Mouse (Mus musculus): ENCODE data around the gene Gtf3c1. TPM values are rescaled to one million over a fixed set of nuclear protein-coding genes. Genes with fewer than 3 reads are reported as not detected.
A peak's percentile ranks its signal among the peaks of the same experiment; 100 is the strongest.

Gtf3c1 gene
- 50.6 and 53.5 TPM in 2 replicates for polyA plus RNA-seq (2016; fragmentation: Nextera tagmentation; extraction: Ambion mirVana)

DNA sequence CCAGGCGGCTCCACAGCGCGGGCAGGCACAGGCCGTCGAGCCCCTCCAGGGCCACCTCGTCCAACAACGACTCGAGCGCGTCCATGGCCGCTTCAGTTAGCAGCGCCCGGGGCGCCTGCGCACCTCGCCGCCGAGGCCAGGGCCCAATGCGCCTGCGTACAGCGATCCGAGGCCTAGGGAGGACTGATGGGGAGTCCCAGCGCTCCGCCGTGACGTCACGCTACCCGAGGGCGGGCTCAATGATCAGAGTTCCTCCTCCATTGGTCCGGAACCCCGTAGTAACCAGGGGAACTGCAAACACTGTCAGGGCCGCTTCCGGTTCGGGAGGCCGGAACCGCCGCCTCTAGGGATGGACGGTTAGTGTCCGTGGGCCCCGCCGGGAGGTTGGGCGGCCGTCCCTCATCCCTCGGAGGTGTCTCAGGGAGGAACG is at the start of gene Gtf3c1, which contains the start of gene D430042O09Rik:
Gene Gtf3c1, minus strand, starts transcription at position 188 of the 430 bp plus-strand sequence.
Gene D430042O09Rik, plus strand, starts transcription at position 296 of the 430 bp plus-strand sequence.
- peak within 1 kb of the TSS; percentile 77 for H3K4me2 ChIP-seq (replicated peaks)
- H3K27ac ChIP-seq (replicated peaks) = peak within 1 kb of the TSS; percentile 89
- H3K27me3 ChIP-seq = no peaks in the 10 kb centered on the region
- peaks cover 22% of the 10 kb centered on the region for H3K36me3 ChIP-seq
- 0% methylated on average over 45 of the region's 45 CpGs for WGBS
- H3K4me1 ChIP-seq = peaks cover 28% of the 10 kb centered on the region
- peak within 1 kb of the TSS; percentile 75 for H3K4me3 ChIP-seq
- peak; percentile 99 for ATAC-seq (ENCODE audit: low FRiP score, low read depth)
- no peaks in the 10 kb centered on the region for H3K9me3 ChIP-seq
- peak within 1 kb of the TSS; percentile 93 for H3K9ac ChIP-seq (replicated peaks)

DNA sequence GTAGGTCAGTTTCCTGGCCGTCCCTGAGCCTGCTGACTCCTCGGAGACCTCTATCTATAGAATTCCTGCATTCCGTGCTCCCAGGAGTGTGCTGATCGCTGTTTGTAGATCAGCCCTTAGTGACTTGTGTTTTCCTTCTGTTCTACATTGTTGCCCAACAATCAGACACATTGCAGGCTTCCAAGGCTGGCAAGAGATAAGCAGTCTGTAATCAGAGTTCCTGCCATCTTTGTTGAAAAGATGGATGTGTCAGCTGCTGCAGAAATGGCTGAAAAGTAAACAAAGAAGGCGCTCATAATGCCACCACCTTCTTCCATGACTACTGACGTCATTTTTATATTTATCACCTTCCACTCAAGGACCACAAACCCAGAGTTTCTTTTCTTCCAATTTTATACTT is 49.2 kb upstream of the Gtf3c1 start:
- Histone ChIP-seq H3K9ac (replicated peaks) (no peak overlapping the region), H3K9me3 (no peaks in the 10 kb centered on the region), H3K4me2 (replicated peaks) (no peak overlapping the region), H3K4me3 (no peak overlapping the region), H3K36me3 (peaks cover 8% of the 10 kb centered on the region; the same call in 1 of the 2 replicates), H3K4me1 (no peaks in the 10 kb centered on the region), H3K27ac (replicated peaks) (no peak overlapping the region), H3K27me3 (no peaks in the 10 kb centered on the region)
- no peak for ATAC-seq (ENCODE audit: low FRiP score, low read depth)
- 84% methylated on average over 6 of the region's 6 CpGs for WGBS

DNA sequence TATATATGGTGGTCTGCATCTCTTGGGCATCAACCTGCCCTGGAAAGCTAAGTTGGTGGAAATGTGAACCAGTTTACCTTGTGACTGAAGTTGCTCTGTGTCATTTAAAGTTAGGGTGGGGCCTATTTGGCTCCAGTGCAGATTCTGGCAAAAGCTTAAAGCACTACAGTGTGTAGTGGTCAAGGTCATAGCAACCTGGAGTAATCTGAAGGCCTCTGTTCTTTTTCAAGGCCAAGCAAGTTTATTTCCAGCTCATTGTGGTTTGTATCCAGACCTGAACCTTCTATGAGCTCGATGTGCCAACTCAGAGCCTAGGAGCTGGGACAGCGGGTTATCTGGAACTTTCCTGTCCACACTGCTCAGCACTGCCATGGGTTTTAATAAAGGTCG is 45.7 kb upstream of the Gtf3c1 start:
- H3K27ac ChIP-seq (replicated peaks) = no peak overlapping the region
- H3K4me2 ChIP-seq (replicated peaks) = no peak overlapping the region
- no peaks in the 10 kb centered on the region for H3K36me3 ChIP-seq
- no peak overlapping the region for H3K9ac ChIP-seq (replicated peaks)
- ATAC-seq (ENCODE audit: low FRiP score, low read depth) = no peak
- H3K4me1 ChIP-seq = no peaks in the 10 kb centered on the region
- 92% methylated on average over 3 of the region's 3 CpGs for WGBS
- H3K27me3 ChIP-seq = no peaks in the 10 kb centered on the region
- no peak overlapping the region for H3K4me3 ChIP-seq
- no peaks in the 10 kb centered on the region for H3K9me3 ChIP-seq

DNA sequence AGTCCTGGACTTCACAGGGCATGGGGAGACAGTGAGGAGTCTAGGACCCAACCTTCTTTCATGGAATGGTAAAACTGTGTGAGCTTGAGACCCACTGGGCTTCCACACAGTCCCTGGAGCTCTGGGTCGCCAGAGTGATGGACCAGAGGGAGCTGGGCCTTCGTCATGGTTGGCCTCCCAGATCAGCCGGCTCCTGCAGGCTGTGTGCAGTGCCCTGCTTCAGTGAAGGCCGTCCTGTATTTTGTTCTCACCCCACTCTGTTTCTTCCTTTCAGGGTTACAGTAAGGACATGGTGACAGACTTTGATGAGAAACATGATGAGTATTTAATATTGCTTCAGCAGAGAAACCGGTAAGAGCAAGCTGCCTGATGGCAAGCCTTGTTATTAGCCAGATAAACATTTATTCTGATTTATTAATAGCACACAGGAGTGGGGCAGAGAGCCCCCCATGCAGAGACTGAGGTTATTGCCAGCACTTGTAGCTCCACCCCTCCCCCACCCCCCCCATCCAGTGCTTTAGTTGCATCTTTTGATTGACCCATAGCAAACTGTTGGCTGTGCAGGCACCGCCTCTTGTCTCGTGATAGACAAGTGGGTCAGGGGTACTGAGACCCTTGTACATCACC is 45.2 kb upstream of the Gtf3c1 start:
- Histone ChIP-seq H3K9me3 (no peaks in the 10 kb centered on the region), H3K9ac (replicated peaks) (no peak overlapping the region), H3K4me3 (no peak overlapping the region), H3K27me3 (no peaks in the 10 kb centered on the region), H3K27ac (replicated peaks) (no peak overlapping the region), H3K4me2 (replicated peaks) (no peak overlapping the region), H3K36me3 (no peaks in the 10 kb centered on the region), H3K4me1 (no peaks in the 10 kb centered on the region)
- no peak for ATAC-seq (ENCODE audit: low FRiP score, low read depth)
- 77% methylated on average over 7 of the region's 7 CpGs for WGBS

DNA sequence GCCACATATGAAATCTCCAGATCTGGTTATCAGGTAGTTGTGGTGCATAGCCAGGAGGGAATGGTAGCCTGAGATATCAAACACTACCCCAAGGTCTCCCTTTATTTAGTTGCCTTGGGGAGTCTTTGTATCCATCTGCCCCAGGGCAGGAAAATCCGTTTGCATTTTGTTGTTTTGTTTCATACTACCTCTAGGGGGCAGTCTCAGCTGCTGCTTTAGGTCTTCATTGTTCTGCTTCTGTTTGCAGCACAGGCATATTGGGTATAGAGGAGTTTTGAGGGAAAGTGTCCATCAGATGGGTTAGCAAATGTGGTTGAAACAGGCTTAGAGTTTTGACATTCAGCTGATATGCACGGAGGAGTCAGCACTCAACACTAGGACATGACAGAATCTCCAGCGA is 40.6 kb upstream of the Gtf3c1 start:
- no peaks in the 10 kb centered on the region for H3K4me1 ChIP-seq
- no peaks in the 10 kb centered on the region for H3K9me3 ChIP-seq
- H3K9ac ChIP-seq (replicated peaks) = no peak overlapping the region
- no peak overlapping the region for H3K4me3 ChIP-seq
- H3K4me2 ChIP-seq (replicated peaks) = no peak overlapping the region
- ATAC-seq (ENCODE audit: low FRiP score, low read depth) = no peak
- H3K27me3 ChIP-seq = no peaks in the 10 kb centered on the region
- no peak overlapping the region for H3K27ac ChIP-seq (replicated peaks)
- no peaks in the 10 kb centered on the region for H3K36me3 ChIP-seq
- WGBS = 51% methylated on average over 3 of the region's 3 CpGs

DNA sequence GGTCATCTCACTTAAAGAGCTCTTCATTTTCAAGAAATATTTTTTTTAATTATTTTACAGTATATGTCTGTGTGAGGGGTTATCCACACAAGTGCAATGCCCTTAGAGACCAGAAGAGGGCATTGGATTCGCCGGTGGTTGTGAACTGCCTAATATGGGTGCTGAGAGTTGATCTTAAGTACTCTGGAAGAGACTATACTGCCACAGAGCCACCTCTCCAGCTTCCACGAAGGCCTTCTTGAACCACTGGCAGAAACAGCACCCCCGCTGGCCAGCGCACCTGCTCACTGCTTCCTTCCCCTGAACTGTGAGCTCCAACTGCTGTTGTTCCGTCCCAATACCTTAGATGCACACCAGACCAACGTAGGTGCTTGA is 39.7 kb upstream of the Gtf3c1 start:
- no peaks in the 10 kb centered on the region for H3K27me3 ChIP-seq
- H3K4me3 ChIP-seq = no peak overlapping the region
- no peaks in the 10 kb centered on the region for H3K9me3 ChIP-seq
- 61% methylated on average over 7 of the region's 7 CpGs for WGBS
- H3K27ac ChIP-seq (replicated peaks) = no peak overlapping the region
- H3K36me3 ChIP-seq = no peaks in the 10 kb centered on the region
- H3K9ac ChIP-seq (replicated peaks) = no peak overlapping the region
- no peak overlapping the region for H3K4me2 ChIP-seq (replicated peaks)
- ATAC-seq (ENCODE audit: low FRiP score, low read depth) = no peak
- no peaks in the 10 kb centered on the region for H3K4me1 ChIP-seq

DNA sequence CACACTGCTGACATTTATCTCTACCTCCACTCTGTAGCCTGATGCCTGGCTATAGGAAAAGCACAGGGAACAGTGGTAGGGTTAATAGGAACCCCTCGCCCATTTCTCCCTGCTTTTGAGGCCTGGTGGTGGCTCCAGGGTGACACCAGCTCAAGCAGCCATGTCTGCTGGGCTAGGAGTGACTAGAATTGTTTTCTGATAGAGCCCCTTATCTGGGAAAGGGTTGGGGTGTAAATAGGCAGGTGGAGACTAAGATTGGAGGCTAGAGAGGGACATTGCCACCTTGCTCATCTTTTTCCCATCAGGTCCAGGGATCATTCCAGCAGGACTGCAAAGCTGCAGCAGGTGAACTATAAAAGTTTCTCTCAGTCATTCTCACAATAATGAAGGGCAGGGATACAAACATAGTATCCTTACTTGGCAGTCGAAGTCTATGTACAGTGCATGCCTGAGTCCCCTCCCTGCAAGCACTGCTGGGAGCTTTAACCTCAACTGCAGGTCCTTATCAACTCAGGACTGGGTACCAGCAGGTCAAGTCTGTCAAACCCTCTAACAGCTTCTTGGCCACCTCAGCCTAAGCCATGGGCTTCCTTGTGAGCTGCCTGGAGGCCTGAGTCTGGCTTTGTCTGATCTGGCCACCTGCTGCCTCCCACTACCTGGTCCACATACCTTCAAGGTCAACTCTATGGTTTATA is 39.2 kb upstream of the Gtf3c1 start:
- H3K4me1 ChIP-seq = no peaks in the 10 kb centered on the region
- no peak for ATAC-seq (ENCODE audit: low FRiP score, low read depth)
- H3K27me3 ChIP-seq = no peaks in the 10 kb centered on the region
- H3K27ac ChIP-seq (replicated peaks) = no peak overlapping the region
- H3K9me3 ChIP-seq = no peaks in the 10 kb centered on the region
- H3K4me2 ChIP-seq (replicated peaks) = no peak overlapping the region
- no peak overlapping the region for H3K9ac ChIP-seq (replicated peaks)
- 89% methylated on average over 2 of the region's 2 CpGs for WGBS
- H3K36me3 ChIP-seq = no peaks in the 10 kb centered on the region
- H3K4me3 ChIP-seq = no peak overlapping the region

DNA sequence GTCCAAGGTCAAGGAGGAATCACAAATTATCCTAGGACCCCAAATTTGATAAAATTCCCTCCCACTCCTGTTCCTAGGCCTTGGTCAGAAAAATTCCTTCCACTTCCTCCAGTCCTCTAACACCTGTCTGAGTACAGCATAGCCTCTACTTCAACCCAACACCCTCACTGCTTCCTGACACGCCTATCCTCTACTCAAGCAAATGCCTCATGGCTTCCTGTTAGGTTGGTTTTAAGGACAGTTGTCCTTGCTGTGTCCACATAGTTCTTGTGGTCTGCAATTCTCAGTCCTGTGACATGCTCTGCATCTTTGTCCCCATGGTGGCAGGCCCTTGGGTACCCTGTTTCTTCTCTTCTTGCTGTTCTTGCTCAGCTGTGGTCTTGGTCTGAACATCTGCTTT is 37.2 kb upstream of the Gtf3c1 start:
- Histone ChIP-seq H3K4me2 (replicated peaks) (no peak overlapping the region), H3K27ac (replicated peaks) (no peak overlapping the region), H3K4me3 (no peak overlapping the region), H3K4me1 (no peaks in the 10 kb centered on the region), H3K27me3 (no peaks in the 10 kb centered on the region), H3K9ac (replicated peaks) (no peak overlapping the region), H3K36me3 (no peaks in the 10 kb centered on the region), H3K9me3 (no peaks in the 10 kb centered on the region)
- 93% methylated on average over 1 of the region's 1 CpGs for WGBS
- no peak for ATAC-seq (ENCODE audit: low FRiP score, low read depth)

DNA sequence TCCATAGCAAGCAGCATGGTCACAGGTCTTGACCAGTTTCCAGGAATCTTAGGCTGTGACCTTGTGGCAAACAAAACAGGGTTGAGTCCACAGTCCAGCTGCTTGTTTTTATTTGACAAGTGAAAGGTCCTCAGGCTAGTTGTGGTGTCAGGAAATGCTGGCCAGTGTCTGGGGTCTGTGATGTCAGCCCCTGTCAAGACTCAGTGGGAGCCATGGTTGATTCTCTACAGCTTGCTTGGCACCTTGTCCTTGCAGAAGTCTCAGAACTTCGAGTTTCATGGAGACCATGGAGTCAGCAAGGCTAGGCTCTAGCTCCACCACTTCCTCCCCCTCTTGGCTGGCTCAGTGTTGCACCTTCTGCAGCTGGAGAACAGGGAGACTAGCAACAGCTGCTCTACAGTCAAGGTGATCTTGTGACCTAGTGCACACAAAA is 33.7 kb upstream of the Gtf3c1 start:
- H3K4me1 ChIP-seq = no peaks in the 10 kb centered on the region
- no peaks in the 10 kb centered on the region for H3K36me3 ChIP-seq
- no peaks in the 10 kb centered on the region for H3K9me3 ChIP-seq
- no peak overlapping the region for H3K9ac ChIP-seq (replicated peaks)
- H3K4me3 ChIP-seq = no peak overlapping the region
- H3K27ac ChIP-seq (replicated peaks) = no peak overlapping the region
- ATAC-seq (ENCODE audit: low FRiP score, low read depth) = no peak
- no peaks in the 10 kb centered on the region for H3K27me3 ChIP-seq
- no peak overlapping the region for H3K4me2 ChIP-seq (replicated peaks)
- 58% methylated on average over 1 of the region's 1 CpGs for WGBS

DNA sequence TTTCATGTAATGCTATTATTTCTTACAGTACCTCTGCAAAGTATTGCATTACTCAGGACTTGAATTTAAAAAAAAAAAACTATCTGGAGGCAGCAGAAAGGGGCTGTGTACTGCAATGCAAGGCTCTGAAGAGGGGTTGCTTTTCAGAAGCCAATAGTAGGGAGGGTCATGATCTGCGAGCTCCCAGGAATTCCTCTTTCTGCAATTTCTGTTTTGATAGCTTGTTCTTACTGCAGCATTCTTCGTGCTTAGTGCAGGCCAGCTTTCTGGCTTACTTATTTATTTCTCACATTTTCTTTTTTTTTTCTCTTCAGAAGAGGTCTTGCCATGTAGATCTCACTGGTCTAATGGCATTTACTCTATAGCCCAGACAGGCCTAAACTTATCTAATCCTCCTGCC is 32.9 kb upstream of the Gtf3c1 start:
- H3K9ac ChIP-seq (replicated peaks) = no peak overlapping the region
- ATAC-seq (ENCODE audit: low FRiP score, low read depth) = no peak
- no peaks in the 10 kb centered on the region for H3K4me1 ChIP-seq
- H3K9me3 ChIP-seq = no peaks in the 10 kb centered on the region
- no peaks in the 10 kb centered on the region for H3K27me3 ChIP-seq
- no peaks in the 10 kb centered on the region for H3K36me3 ChIP-seq
- H3K27ac ChIP-seq (replicated peaks) = no peak overlapping the region
- H3K4me2 ChIP-seq (replicated peaks) = no peak overlapping the region
- no peak overlapping the region for H3K4me3 ChIP-seq
- 87% methylated on average over 2 of the region's 2 CpGs for WGBS

DNA sequence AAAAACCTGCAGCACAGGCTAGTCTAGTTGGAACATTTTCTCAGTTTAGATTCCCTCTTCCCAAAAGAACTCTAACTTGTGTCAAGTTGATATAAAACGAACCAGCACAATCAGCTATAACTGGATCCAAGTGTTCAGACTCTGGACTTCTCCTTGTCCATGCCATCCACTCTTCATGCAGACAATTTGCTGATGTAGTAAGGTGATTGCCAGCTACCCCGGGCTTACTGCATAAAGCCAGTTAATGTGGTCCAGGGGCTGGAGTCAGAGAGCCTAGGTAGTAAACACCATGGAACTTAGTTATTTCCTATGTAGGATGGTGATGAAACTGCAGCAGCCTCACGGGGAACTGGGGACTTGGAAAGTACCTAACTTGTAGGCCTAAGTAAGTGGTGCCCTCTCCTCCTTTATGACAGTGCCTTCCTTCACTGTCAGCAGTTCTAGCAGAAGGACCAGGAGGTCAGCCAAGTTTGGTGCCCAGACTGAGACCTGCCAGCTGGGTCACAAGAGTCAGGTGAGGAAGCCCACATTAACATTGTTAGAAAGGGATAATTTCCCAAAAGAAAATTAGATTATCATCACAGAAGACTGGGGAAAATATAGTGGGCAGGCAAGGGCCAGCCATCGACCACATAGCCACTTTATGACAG is 28.9 kb upstream of the Gtf3c1 start:
- Histone ChIP-seq H3K4me1 (0 out of 2 replicates have a peak, but pooled peaks cover 2% of the 10 kb centered on the region), H3K27ac (replicated peaks) (no peak overlapping the region), H3K36me3 (no peaks in the 10 kb centered on the region), H3K4me3 (no peak overlapping the region), H3K27me3 (no peaks in the 10 kb centered on the region), H3K9me3 (no peaks in the 10 kb centered on the region), H3K4me2 (replicated peaks) (no peak overlapping the region), H3K9ac (replicated peaks) (no peak overlapping the region)
- 86% methylated on average over 4 of the region's 4 CpGs for WGBS
- ATAC-seq (ENCODE audit: low FRiP score, low read depth) = no peak

DNA sequence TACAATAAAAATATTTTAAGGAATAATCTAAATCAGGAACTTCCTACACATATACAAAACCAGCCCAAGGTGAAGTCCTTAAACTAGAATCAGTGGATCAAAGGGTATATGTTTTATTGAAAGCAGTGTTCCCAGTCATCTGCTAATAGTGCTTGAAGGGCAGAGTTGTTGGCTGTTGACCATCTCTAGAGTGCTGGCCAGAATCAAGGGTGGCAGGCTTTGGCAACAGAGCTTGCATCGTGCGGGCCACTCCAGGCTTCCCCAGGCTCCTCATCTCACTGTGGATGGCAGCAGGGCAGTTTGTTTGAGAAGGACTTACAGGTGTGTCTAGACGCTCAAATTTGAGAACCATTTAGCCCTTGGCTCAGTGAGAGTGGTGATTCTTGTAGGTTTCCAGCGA is 26.2 kb upstream of the Gtf3c1 start:
- no peak overlapping the region for H3K27ac ChIP-seq (replicated peaks)
- 0 out of 2 replicates have a peak, but pooled peaks cover 2% of the 10 kb centered on the region for H3K4me1 ChIP-seq
- no peaks in the 10 kb centered on the region for H3K36me3 ChIP-seq
- no peaks in the 10 kb centered on the region for H3K27me3 ChIP-seq
- H3K4me2 ChIP-seq (replicated peaks) = no peak overlapping the region
- H3K4me3 ChIP-seq = no peak overlapping the region
- 90% methylated on average over 4 of the region's 4 CpGs for WGBS
- ATAC-seq (ENCODE audit: low FRiP score, low read depth) = no peak
- H3K9me3 ChIP-seq = no peaks in the 10 kb centered on the region
- H3K9ac ChIP-seq (replicated peaks) = no peak overlapping the region
